Mouse (Mus musculus) brain, embryonic 14.5 days (tissue): ENCODE measurements around the gene Tlcd2. TPM values are rescaled to one million over a fixed set of nuclear protein-coding genes. Genes with fewer than 3 reads are reported as not detected.

Source experiments
- DNase-seq: peaks from one replicate; pipeline ENCODE4 v3.0.0-alpha.2; 2011; ENCODE audit warnings: low read depth
- CTCF ChIP-seq: fragments of 200-500 bp; IDR thresholded peaks from 2 replicates; pipeline ENCODE4 v1.5.1; 2012; ENCODE audit warnings: inconsistent platforms, mild to moderate bottlenecking, moderate library complexity, borderline replicate concordance; ENCODE audit not compliant: insufficient read depth, insufficient read length; ENCODE audit errors: extremely low read depth
- POLR2A ChIP-seq: fragments of 200-500 bp; IDR thresholded peaks from 2 replicates; pipeline ENCODE4 v1.6.1; 2012; ENCODE audit warnings: mild to moderate bottlenecking, inconsistent platforms, borderline replicate concordance; ENCODE audit not compliant: poor library complexity, insufficient read depth, insufficient read length, severe bottlenecking; ENCODE audit errors: extremely low read depth
- polyA plus RNA-seq: library from polyadenylated mRNA; depleted of rRNA; stranded (reverse); fragments of >200 nt; gene quantifications from 2 replicates; pipeline ENCODE4 v1.2.3, GENCODE M21; 2012; rRNA removed

Tlcd2 gene
- polyA plus RNA-seq: 1.5 and 1.6 TPM in 2 replicates

GRCm38 (mm10) chr11:75460844-75461742 lies at the start of gene Tlcd2:
TSS of gene Tlcd2 (plus strand) at chr11:75461715.
- TF ChIP-seq POLR2A (peak; percentile 55; the same call in 1 of the 2 replicates), CTCF (no peak)
- peak; percentile 100 for DNase-seq

- DNase-seq: peak; percentile 22
- TF ChIP-seq CTCF: no peak
- TF ChIP-seq POLR2A: no peak
Observed at GRCm38 (mm10) chr11:75415096-75415495, 46.4 kb upstream of the Tlcd2 start.

GRCm38 (mm10) chr11:75415994-75416393 lies 45.5 kb upstream of the Tlcd2 start:
- DNase-seq: no peak
- TF ChIP-seq POLR2A (no peak), CTCF (no peak)

GRCm38 (mm10) chr11:75420037-75420436 lies 41.5 kb upstream of the Tlcd2 start:
- TF ChIP-seq POLR2A (no peak), CTCF (no peak)
- DNase-seq: no peak

GRCm38 (mm10) chr11:75420810-75421374 lies 40.6 kb upstream of the Tlcd2 start:
- no peak for DNase-seq
- TF ChIP-seq POLR2A (no peak), CTCF (no peak)

GRCm38 (mm10) chr11:75421375-75422012 lies 40.0 kb upstream of the Tlcd2 start:
- DNase-seq: no peak

GRCm38 (mm10) chr11:75422013-75422792 lies 39.3 kb upstream of the Tlcd2 start, which contains the start of gene Serpinf1:
TSS of gene Serpinf1 (minus strand) at chr11:75422701.
- no peak for DNase-seq
- TF ChIP-seq POLR2A: no peak
- no peak for TF ChIP-seq CTCF

More at GRCm38 (mm10) chr11:75421375-75422012, 40.0 kb upstream of the Tlcd2 start:
- no peak for TF ChIP-seq POLR2A

- no peak for TF ChIP-seq CTCF
- no peak for TF ChIP-seq POLR2A
- no peak for DNase-seq
Observed at GRCm38 (mm10) chr11:75423091-75423490, 38.4 kb upstream of the Tlcd2 start.

- TF ChIP-seq POLR2A (no peak), CTCF (no peak)
- DNase-seq: no peak
Observed at GRCm38 (mm10) chr11:75424033-75424432, 37.5 kb upstream of the Tlcd2 start.

GRCm38 (mm10) chr11:75424459-75424858 lies 37.1 kb upstream of the Tlcd2 start:
- DNase-seq: no peak
- TF ChIP-seq POLR2A: no peak
- no peak for TF ChIP-seq CTCF
